Mouse (Mus musculus): ENCODE data around the gene Defb30. TPM values are rescaled to one million over a fixed set of nuclear protein-coding genes. Genes with fewer than 3 reads are reported as not detected.

Defb30 gene
- polyA plus RNA-seq, 1 experiment from 2014 or later = not detected

- 46% methylated on average over 6 of the region's 6 CpGs for WGBS
- no peak for DNase-seq (ENCODE audit: low spot score)
- no peaks in the 10 kb centered on the region for H3K27me3 ChIP-seq (replicated peaks; ENCODE audit: control insufficient read depth, insufficient read depth, low read length)
- ATAC-seq (replicated peaks; ENCODE audit: low FRiP score) = no peak
- H3K36me3 ChIP-seq (ENCODE audit: control insufficient read depth, insufficient read depth, low read length) = no peaks in the 10 kb centered on the region
- no peak overlapping the region for H3K9ac ChIP-seq (ENCODE audit: low read depth, low read length)
- H3K4me3 ChIP-seq (ENCODE audit: low read depth, low read length) = no peak overlapping the region
- no peak overlapping the region for H3K4me2 ChIP-seq
- no peak overlapping the region for H3K27ac ChIP-seq (ENCODE audit: low read depth, low read length)
- no peaks in the 10 kb centered on the region for H3K9me3 ChIP-seq (ENCODE audit: control insufficient read depth, low read length)
- no peaks in the 10 kb centered on the region for H3K4me1 ChIP-seq (replicated peaks; ENCODE audit: control insufficient read depth, insufficient read depth, low read length)
Observed at GRCm38 (mm10) chr14:63020524-63021156, 29.1 kb downstream of the Defb30 start.

- Histone ChIP-seq H3K27ac (ENCODE audit: low read depth, low read length) (no peak overlapping the region), H3K4me3 (ENCODE audit: low read depth, low read length) (no peak overlapping the region), H3K36me3 (ENCODE audit: control insufficient read depth, insufficient read depth, low read length) (no peaks in the 10 kb centered on the region), H3K4me2 (no peak overlapping the region), H3K4me1 (replicated peaks; ENCODE audit: control insufficient read depth, insufficient read depth, low read length) (no peaks in the 10 kb centered on the region), H3K9ac (ENCODE audit: low read depth, low read length) (no peak overlapping the region), H3K9me3 (ENCODE audit: control insufficient read depth, low read length) (no peaks in the 10 kb centered on the region), H3K27me3 (replicated peaks; ENCODE audit: control insufficient read depth, insufficient read depth, low read length) (no peaks in the 10 kb centered on the region)
- DNase-seq (ENCODE audit: low spot score) (no peak), ATAC-seq (replicated peaks; ENCODE audit: low FRiP score) (no peak)
- WGBS = 86% methylated on average over 4 of the region's 4 CpGs
Observed at GRCm38 (mm10) chr14:63014667-63015066, 35.1 kb downstream of the Defb30 start.

GRCm38 (mm10) chr14:63013082-63013481 is 36.7 kb downstream of the Defb30 start:
- no peaks in the 10 kb centered on the region for H3K4me1 ChIP-seq (replicated peaks; ENCODE audit: control insufficient read depth, insufficient read depth, low read length)
- no peaks in the 10 kb centered on the region for H3K9me3 ChIP-seq (ENCODE audit: control insufficient read depth, low read length)
- H3K27ac ChIP-seq (ENCODE audit: low read depth, low read length) = no peak overlapping the region
- WGBS = 77% methylated on average over 4 of the region's 4 CpGs
- no peak overlapping the region for H3K4me3 ChIP-seq (ENCODE audit: low read depth, low read length)
- no peaks in the 10 kb centered on the region for H3K36me3 ChIP-seq (ENCODE audit: control insufficient read depth, insufficient read depth, low read length)
- no peak overlapping the region for H3K4me2 ChIP-seq
- no peak for DNase-seq (ENCODE audit: low spot score)
- no peak overlapping the region for H3K9ac ChIP-seq (ENCODE audit: low read depth, low read length)
- no peak for ATAC-seq (replicated peaks; ENCODE audit: low FRiP score)
- H3K27me3 ChIP-seq (replicated peaks; ENCODE audit: control insufficient read depth, insufficient read depth, low read length) = no peaks in the 10 kb centered on the region

GRCm38 (mm10) chr14:63011471-63011870 is 38.3 kb downstream of the Defb30 start, which contains the start of gene Defb43:
Gene Defb43 (plus strand): TSS chr14:63011771.
- no peak within 1 kb of the TSS for H3K27ac ChIP-seq (ENCODE audit: low read depth, low read length)
- WGBS = 92% methylated on average over 5 of the region's 5 CpGs
- no peaks in the 10 kb centered on the region for H3K4me1 ChIP-seq (replicated peaks; ENCODE audit: control insufficient read depth, insufficient read depth, low read length)
- no peaks in the 10 kb centered on the region for H3K27me3 ChIP-seq (replicated peaks; ENCODE audit: control insufficient read depth, insufficient read depth, low read length)
- no peaks in the 10 kb centered on the region for H3K36me3 ChIP-seq (ENCODE audit: control insufficient read depth, insufficient read depth, low read length)
- H3K4me2 ChIP-seq = no peak within 1 kb of the TSS
- DNase-seq (ENCODE audit: low spot score) (no peak), ATAC-seq (replicated peaks; ENCODE audit: low FRiP score) (no peak)
- no peak within 1 kb of the TSS for H3K4me3 ChIP-seq (ENCODE audit: low read depth, low read length)
- no peaks in the 10 kb centered on the region for H3K9me3 ChIP-seq (ENCODE audit: control insufficient read depth, low read length)
- no peak within 1 kb of the TSS for H3K9ac ChIP-seq (ENCODE audit: low read depth, low read length)

GRCm38 (mm10) chr14:63002588-63002987 is 47.2 kb downstream of the Defb30 start:
- Histone ChIP-seq H3K4me2 (no peak overlapping the region), H3K9me3 (ENCODE audit: control insufficient read depth, low read length) (no peaks in the 10 kb centered on the region), H3K9ac (ENCODE audit: low read depth, low read length) (no peak overlapping the region), H3K36me3 (ENCODE audit: control insufficient read depth, insufficient read depth, low read length) (no peaks in the 10 kb centered on the region), H3K27ac (ENCODE audit: low read depth, low read length) (no peak overlapping the region), H3K4me3 (ENCODE audit: low read depth, low read length) (no peak overlapping the region), H3K4me1 (replicated peaks; ENCODE audit: control insufficient read depth, insufficient read depth, low read length) (no peaks in the 10 kb centered on the region), H3K27me3 (replicated peaks; ENCODE audit: control insufficient read depth, insufficient read depth, low read length) (no peaks in the 10 kb centered on the region)
- ATAC-seq (replicated peaks; ENCODE audit: low FRiP score) (no peak), DNase-seq (ENCODE audit: low spot score) (no peak)
- 70% methylated on average over 2 of the region's 2 CpGs for WGBS

- Histone ChIP-seq H3K27ac (ENCODE audit: low read depth, low read length) (no peak overlapping the region), H3K4me2 (no peak overlapping the region), H3K4me3 (ENCODE audit: low read depth, low read length) (no peak overlapping the region), H3K36me3 (ENCODE audit: control insufficient read depth, insufficient read depth, low read length) (no peaks in the 10 kb centered on the region), H3K4me1 (replicated peaks; ENCODE audit: control insufficient read depth, insufficient read depth, low read length) (no peaks in the 10 kb centered on the region), H3K9me3 (ENCODE audit: control insufficient read depth, low read length) (no peaks in the 10 kb centered on the region), H3K27me3 (replicated peaks; ENCODE audit: control insufficient read depth, insufficient read depth, low read length) (no peaks in the 10 kb centered on the region), H3K9ac (ENCODE audit: low read depth, low read length) (no peak overlapping the region)
- WGBS = 56% methylated on average over 4 of the region's 4 CpGs
- ATAC-seq (replicated peaks; ENCODE audit: low FRiP score) (no peak), DNase-seq (ENCODE audit: low spot score) (no peak)
Observed at GRCm38 (mm10) chr14:62998977-62999376, 50.8 kb downstream of the Defb30 start.

GRCm38 (mm10) chr14:62997777-62998176 is 52.0 kb downstream of the Defb30 start, which contains the start of gene Defb47:
Gene Defb47 (plus strand): TSS chr14:62998077.
- ATAC-seq (replicated peaks; ENCODE audit: low FRiP score) (no peak), DNase-seq (ENCODE audit: low spot score) (no peak)
- H3K27ac ChIP-seq (ENCODE audit: low read depth, low read length) = no peak within 1 kb of the TSS
- no peak within 1 kb of the TSS for H3K9ac ChIP-seq (ENCODE audit: low read depth, low read length)
- no peaks in the 10 kb centered on the region for H3K36me3 ChIP-seq (ENCODE audit: control insufficient read depth, insufficient read depth, low read length)
- H3K4me3 ChIP-seq (ENCODE audit: low read depth, low read length) = no peak within 1 kb of the TSS
- no peak within 1 kb of the TSS for H3K4me2 ChIP-seq
- H3K9me3 ChIP-seq (ENCODE audit: control insufficient read depth, low read length) = no peaks in the 10 kb centered on the region
- no peaks in the 10 kb centered on the region for H3K27me3 ChIP-seq (replicated peaks; ENCODE audit: control insufficient read depth, insufficient read depth, low read length)
- 72% methylated on average over 8 of the region's 8 CpGs for WGBS
- no peaks in the 10 kb centered on the region for H3K4me1 ChIP-seq (replicated peaks; ENCODE audit: control insufficient read depth, insufficient read depth, low read length)

GRCm38 (mm10) chr14:62991849-62992510 is 57.8 kb downstream of the Defb30 start:
- Histone ChIP-seq H3K27me3 (replicated peaks; ENCODE audit: control insufficient read depth, insufficient read depth, low read length) (no peaks in the 10 kb centered on the region), H3K4me1 (replicated peaks; ENCODE audit: control insufficient read depth, insufficient read depth, low read length) (no peaks in the 10 kb centered on the region), H3K4me3 (ENCODE audit: low read depth, low read length) (no peak overlapping the region), H3K36me3 (ENCODE audit: control insufficient read depth, insufficient read depth, low read length) (no peaks in the 10 kb centered on the region), H3K9ac (ENCODE audit: low read depth, low read length) (no peak overlapping the region), H3K9me3 (ENCODE audit: control insufficient read depth, low read length) (no peaks in the 10 kb centered on the region), H3K4me2 (no peak overlapping the region), H3K27ac (ENCODE audit: low read depth, low read length) (no peak overlapping the region)
- ATAC-seq (replicated peaks; ENCODE audit: low FRiP score) (no peak), DNase-seq (ENCODE audit: low spot score) (no peak)
- WGBS = 74% methylated on average over 7 of the region's 7 CpGs

GRCm38 (mm10) chr14:62991271-62991670 is 58.5 kb downstream of the Defb30 start:
- Histone ChIP-seq H3K4me3 (ENCODE audit: low read depth, low read length) (no peak overlapping the region), H3K36me3 (ENCODE audit: control insufficient read depth, insufficient read depth, low read length) (no peaks in the 10 kb centered on the region), H3K4me2 (no peak overlapping the region), H3K27me3 (replicated peaks; ENCODE audit: control insufficient read depth, insufficient read depth, low read length) (no peaks in the 10 kb centered on the region), H3K4me1 (replicated peaks; ENCODE audit: control insufficient read depth, insufficient read depth, low read length) (no peaks in the 10 kb centered on the region), H3K9me3 (ENCODE audit: control insufficient read depth, low read length) (no peaks in the 10 kb centered on the region), H3K27ac (ENCODE audit: low read depth, low read length) (no peak overlapping the region), H3K9ac (ENCODE audit: low read depth, low read length) (no peak overlapping the region)
- ATAC-seq (replicated peaks; ENCODE audit: low FRiP score) = no peak
- 37% methylated on average over 3 of the region's 3 CpGs for WGBS
- no peak for DNase-seq (ENCODE audit: low spot score)

All from liver, embryonic 11.5 days (tissue).